Mouse (Mus musculus): Measurements from ENCODE around the gene Wap. TPM values are rescaled to one million over a fixed set of nuclear protein-coding genes. Genes with fewer than 3 reads are reported as not detected.

Gene Wap
- polyA plus RNA-seq, 1 experiment from 2014 or later: not detected

Other genes with a start within 250 kb of the Wap start
- 29.1 and 29.6 TPM in 2 replicates for gene Zmiz2, start 249.6 kb downstream of the Wap start, polyA plus RNA-seq (2015; fragmentation: Nextera tagmentation; extraction: Ambion mirVana)
- gene Ppia, start 223.2 kb downstream of the Wap start, polyA plus RNA-seq (2015; fragmentation: Nextera tagmentation; extraction: Ambion mirVana): 4,094 and 4,423 TPM in 2 replicates
- 223 and 239 TPM in 2 replicates for gene H2afv, start 194.2 kb downstream of the Wap start, polyA plus RNA-seq (2015; fragmentation: Nextera tagmentation; extraction: Ambion mirVana)
- 11.2 and 11.5 TPM in 2 replicates for gene Purb, start 162.7 kb downstream of the Wap start, polyA plus RNA-seq (2015; fragmentation: Nextera tagmentation; extraction: Ambion mirVana)
- gene Myo1g, start 117.7 kb downstream of the Wap start, polyA plus RNA-seq (2015; fragmentation: Nextera tagmentation; extraction: Ambion mirVana): 0.35 and 0.40 TPM in 2 replicates
- gene Ccm2, start 91.8 kb downstream of the Wap start, polyA plus RNA-seq (2015; fragmentation: Nextera tagmentation; extraction: Ambion mirVana): 98.2 and 98.7 TPM in 2 replicates
- 72.1 and 81.0 TPM in 2 replicates for gene Nacad, start 32.6 kb downstream of the Wap start, polyA plus RNA-seq (2015; fragmentation: Nextera tagmentation; extraction: Ambion mirVana)
- gene Tbrg4, start 12.6 kb downstream of the Wap start, polyA plus RNA-seq (2015; fragmentation: Nextera tagmentation; extraction: Ambion mirVana): 29.3 and 35.2 TPM in 2 replicates
- 26.6 and 30.6 TPM in 2 replicates for gene Ramp3, start 19.9 kb upstream of the Wap start, polyA plus RNA-seq (2015; fragmentation: Nextera tagmentation; extraction: Ambion mirVana)
- gene Gm11983, start 199.0 kb upstream of the Wap start, polyA plus RNA-seq (2015; fragmentation: Nextera tagmentation; extraction: Ambion mirVana): not detected in 2 replicates

Measured in hindbrain, embryonic 16.5 days (tissue).